Mouse (Mus musculus) megakaryocyte, adult 5-6 weeks (primary cell): Measurements from ENCODE around the gene Orai1. TPM values are rescaled to one million over a fixed set of nuclear protein-coding genes. Genes with fewer than 3 reads are reported as not detected.

Experiments used
- ATAC-seq: 2 replicates; pipeline ENCODE4 v1.8.0; 2016; ENCODE audit warnings: mild to moderate bottlenecking, inconsistent platforms; ENCODE audit not compliant: poor library complexity, severe bottlenecking
- total RNA-seq, 2 experiments: library from RNA; stranded (forward) in 1 of 2; stranded (reverse) in 1 of 2; fragments of 153-499, 151-499 nt in 1 of 2; fragments of 221-1000, 200-1000 nt in 1 of 2; gene quantifications; 2 replicates each; pipeline versions ENCODE4 v1.2.3 to v1.2.4; 2015 to 2017

The Orai1 gene
- total RNA-seq, 2 experiments from 2014 or later, result 21.0 to 87.4 TPM

- ATAC-seq, result peak; percentile 67
These were observed 20.5 kb upstream of the Orai1 start for GRCm38 (mm10) chr5:122994303-122994846.

- ATAC-seq, result no peak
These were observed 20.0 kb upstream of the Orai1 start for GRCm38 (mm10) chr5:122994910-122995309.

GRCm38 (mm10) chr5:122997205-122998204, 17.4 kb upstream of the Orai1 start:
- no peak for ATAC-seq

GRCm38 (mm10) chr5:123000901-123001300, 14.0 kb upstream of the Orai1 start:
- ATAC-seq, result no peak

GRCm38 (mm10) chr5:123005716-123006592, 8.9 kb upstream of the Orai1 start:
- no peak for ATAC-seq

- ATAC-seq, result no peak
These were observed 5.9 kb upstream of the Orai1 start for GRCm38 (mm10) chr5:123008877-123009493.

GRCm38 (mm10) chr5:123009873-123010272, 5.0 kb upstream of the Orai1 start:
- ATAC-seq, result no peak

GRCm38 (mm10) chr5:123010806-123011205, 4.1 kb upstream of the Orai1 start:
- no peak for ATAC-seq

GRCm38 (mm10) chr5:123011705-123012104, 3.2 kb upstream of the Orai1 start:
- no peak for ATAC-seq

- ATAC-seq, result 0 out of 2 replicates have a peak, but pooled peaks have one; percentile 28
These were observed 1.1 kb upstream of the Orai1 start for GRCm38 (mm10) chr5:123013599-123014315.

- no peak for ATAC-seq
These were observed 1.0 kb downstream of the Orai1 start for GRCm38 (mm10) chr5:123015915-123016314.

GRCm38 (mm10) chr5:123017504-123017903, 2.6 kb downstream of the Orai1 start:
- no peak for ATAC-seq

- ATAC-seq, result no peak
These were observed 4.6 kb downstream of the Orai1 start for GRCm38 (mm10) chr5:123019336-123020016.

GRCm38 (mm10) chr5:123020426-123020825, 5.6 kb downstream of the Orai1 start:
- no peak for ATAC-seq

- ATAC-seq, result no peak
These were observed 6.6 kb downstream of the Orai1 start for GRCm38 (mm10) chr5:123021438-123021837.

GRCm38 (mm10) chr5:123023049-123023448, 8.2 kb downstream of the Orai1 start:
- ATAC-seq, result no peak

- no peak for ATAC-seq
These were observed 9.4 kb downstream of the Orai1 start for GRCm38 (mm10) chr5:123024312-123024711.

GRCm38 (mm10) chr5:123024965-123025573, 10.2 kb downstream of the Orai1 start:
- ATAC-seq, result peak; percentile 96

- no peak for ATAC-seq
These were observed 11.5 kb downstream of the Orai1 start for GRCm38 (mm10) chr5:123026414-123026813.
